Mouse (Mus musculus) intestine, embryonic 14.5 days (tissue): ENCODE results near the gene Gripap1. TPM values are rescaled to one million over a fixed set of nuclear protein-coding genes. Genes with fewer than 3 reads are reported as not detected.
"Not testable (repeated sequence)": the region's sequence is repeated elsewhere in the genome, so short reads cannot be mapped to it uniquely, and the experiment has no call there.

Experiments used
- ATAC-seq: fragments of 200-750 bp; cut with Nextera tagmentation; replicated peaks from 2 replicates; pipeline ENCODE4 v1.8.0; 2017; ENCODE audit warnings: low read depth, moderate number of reproducible peaks, moderate TSS enrichment, moderate library complexity; ENCODE audit not compliant: low FRiP score, low TSS enrichment
- DNase-seq: peaks from one replicate; pipeline ENCODE4 v3.0.0-alpha.2; 2018; ENCODE audit warnings: low spot score
- H3K27ac ChIP-seq: fragments of 300-500 bp; sonication (generic); 2 replicates; pipeline ENCODE4 v1.5.1; 2014; ENCODE audit warnings: low read depth, mild to moderate bottlenecking, control low read depth
- H3K27me3 ChIP-seq: fragments of 300-500 bp; sonication (generic); replicated peaks from 2 replicates; pipeline ENCODE4 v1.6.1; 2014; ENCODE audit warnings: low read length, control low read depth; ENCODE audit not compliant: control insufficient read depth, insufficient read depth
- H3K36me3 ChIP-seq: fragments of 300-500 bp; sonication (generic); 2 replicates; pipeline ENCODE4 v1.6.1; 2014; ENCODE audit warnings: low read length, control low read depth; ENCODE audit not compliant: control insufficient read depth, insufficient read depth
- H3K4me1 ChIP-seq: fragments of 300-500 bp; sonication (generic); replicated peaks from 2 replicates; pipeline ENCODE4 v1.6.1; 2014; ENCODE audit warnings: low read length, control low read depth, mixed read lengths; ENCODE audit not compliant: control insufficient read depth, insufficient read depth
- H3K4me2 ChIP-seq: fragments of 300-500 bp; sonication (generic); 2 replicates; pipeline ENCODE4 v1.6.1; 2014; ENCODE audit warnings: low read length
- H3K4me3 ChIP-seq: fragments of 300-500 bp; sonication (generic); 2 replicates; pipeline ENCODE4 v1.5.1; 2014; ENCODE audit warnings: low read depth, low read length, control low read depth, mixed read lengths
- H3K9ac ChIP-seq: fragments of 300-500 bp; sonication (generic); 2 replicates; pipeline ENCODE4 v1.6.1; 2014; ENCODE audit warnings: mild to moderate bottlenecking, low read length
- H3K9me3 ChIP-seq: fragments of 300-500 bp; sonication (generic); 2 replicates; pipeline ENCODE4 v1.6.1; 2016; ENCODE audit warnings: low read length, control low read depth; ENCODE audit not compliant: control insufficient read depth
- WGBS: fragments of 180-500 bp; shearing (Covaris S2); extraction: QIAGEN DNeasy Blood & Tissue Kit; methylation state at CpG from one replicate; pipeline ENCODE4 v1.1.7; 2014; 5-methylcytosine and 5-hydroxymethylcytosine counted together
- polyA plus RNA-seq: library from polyadenylated mRNA; unstranded; fragments of >200 nt; fragmentation: Nextera tagmentation; extraction: Ambion mirVana; gene quantifications from 2 replicates; pipeline ENCODE4 v1.2.1, GENCODE M21; 2014

The Gripap1 gene
- polyA plus RNA-seq: 31.3 and 35.8 TPM in 2 replicates

DNA sequence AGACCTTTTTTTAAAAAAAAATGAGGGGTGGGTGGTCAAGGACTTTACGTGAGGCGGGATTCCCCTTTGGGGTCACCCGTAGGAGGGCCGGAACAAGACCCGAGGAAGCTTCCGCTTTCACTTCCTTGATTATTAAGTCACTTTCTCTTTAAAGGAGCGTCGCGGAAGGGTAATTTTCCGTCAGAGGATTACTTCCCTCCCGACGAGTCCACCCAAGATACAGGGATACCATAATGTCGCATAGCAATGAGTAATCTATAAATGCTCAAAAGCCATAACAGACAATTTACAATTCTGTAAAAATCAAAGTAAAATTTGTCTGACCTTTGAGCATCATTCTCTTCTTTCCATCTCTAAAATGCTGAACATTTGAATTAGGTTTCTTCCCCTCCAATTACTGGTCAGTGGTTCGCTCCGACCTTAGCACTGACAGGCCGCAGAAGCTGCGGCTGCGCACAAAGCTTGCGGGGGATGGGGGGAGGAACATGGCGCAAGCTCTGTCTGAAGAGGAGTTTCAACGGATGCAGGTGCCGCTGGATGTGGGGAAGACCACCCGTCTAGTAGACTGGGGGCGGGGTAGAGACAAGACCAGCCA lies at the start of gene Gripap1:
Gene Gripap1, plus strand, starts transcription at position 224 of the 595 bp plus-strand sequence.
- Histone ChIP-seq H3K36me3 (no peaks in the 10 kb centered on the region), H3K4me3 (peak within 1 kb of the TSS; percentile 54), H3K9ac (peak within 1 kb of the TSS; percentile 48), H3K27ac (peak within 1 kb of the TSS; percentile 47; the same call in 1 of the 2 replicates), H3K27me3 (no peaks in the 10 kb centered on the region), H3K4me2 (peak within 1 kb of the TSS; percentile 61), H3K4me1 (peaks cover 6% of the 10 kb centered on the region; the same call in 1 of the 2 replicates), H3K9me3 (no peaks in the 10 kb centered on the region)
- 10% methylated on average over 24 of the region's 24 CpGs for WGBS
- DNase-seq: peak; percentile 65
- peak; percentile 81 for ATAC-seq

DNA sequence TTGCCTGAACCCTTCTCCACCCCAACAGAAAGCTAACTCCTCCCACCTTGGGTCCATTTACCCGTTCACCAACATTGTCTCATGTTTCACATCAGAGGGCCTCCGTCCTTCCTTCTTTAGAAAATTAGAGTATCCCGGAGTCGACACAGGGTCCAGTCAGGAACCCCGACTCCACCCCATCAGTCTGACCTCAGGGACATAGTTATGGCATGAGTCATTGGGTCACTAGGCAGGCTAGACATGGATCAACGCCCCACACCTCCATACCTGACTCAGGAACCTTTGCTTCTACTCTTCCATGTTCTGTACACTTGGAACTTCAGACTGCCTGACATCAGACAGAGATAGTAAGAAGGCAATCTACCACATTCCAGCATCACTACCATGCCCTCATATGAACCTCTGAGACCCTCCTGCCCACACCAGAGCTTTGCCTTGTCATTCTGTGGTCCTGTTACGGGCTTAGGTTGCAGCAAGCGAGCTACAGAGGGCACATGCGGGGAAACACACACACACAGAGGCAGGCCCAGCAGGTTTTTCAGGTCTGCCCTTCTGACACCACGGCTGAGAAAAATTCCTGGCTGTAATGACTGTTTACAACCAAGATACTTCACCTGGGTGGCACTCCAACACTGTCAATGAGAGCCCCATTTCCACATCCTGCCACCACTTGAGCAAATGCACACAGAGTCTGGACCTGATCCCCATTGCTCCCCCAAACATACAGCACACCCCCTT lies 49.3 kb upstream of the Gripap1 start:
- DNase-seq (no peak), ATAC-seq (peak; percentile 73)
- WGBS: 39% methylated on average over 10 of the region's 10 CpGs
- H3K4me1 ChIP-seq: no peaks in the 10 kb centered on the region
- no peak overlapping the region for H3K9ac ChIP-seq
- H3K36me3 ChIP-seq: 0 out of 2 replicates have a peak, but pooled peaks cover 11% of the 10 kb centered on the region
- no peak overlapping the region for H3K4me3 ChIP-seq
- H3K27me3 ChIP-seq: no peaks in the 10 kb centered on the region
- no peak overlapping the region for H3K27ac ChIP-seq
- peak overlapping the region; percentile 13 for H3K4me2 ChIP-seq
- no peaks in the 10 kb centered on the region for H3K9me3 ChIP-seq

DNA sequence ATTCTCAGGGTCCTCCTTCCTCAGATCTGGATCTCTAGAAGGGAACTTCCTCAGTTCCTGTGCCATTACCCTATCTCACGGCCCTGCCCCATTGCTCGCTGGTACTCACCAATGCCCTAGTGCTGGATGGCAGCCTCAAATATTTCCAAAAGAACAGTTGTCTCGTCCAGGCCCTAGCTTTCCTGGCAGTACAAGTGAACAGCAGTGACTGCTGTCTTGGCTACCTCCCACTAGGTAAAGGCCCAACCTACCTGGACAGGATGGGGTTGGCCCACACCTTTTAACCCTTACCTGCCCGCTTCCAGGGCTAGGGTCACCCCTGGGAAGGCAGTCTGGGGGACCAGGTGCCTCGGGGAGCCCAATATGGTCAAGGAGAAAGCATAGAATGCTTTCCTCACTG lies 48.5 kb upstream of the Gripap1 start:
- H3K27ac ChIP-seq: no peak overlapping the region
- ATAC-seq: no peak

DNA sequence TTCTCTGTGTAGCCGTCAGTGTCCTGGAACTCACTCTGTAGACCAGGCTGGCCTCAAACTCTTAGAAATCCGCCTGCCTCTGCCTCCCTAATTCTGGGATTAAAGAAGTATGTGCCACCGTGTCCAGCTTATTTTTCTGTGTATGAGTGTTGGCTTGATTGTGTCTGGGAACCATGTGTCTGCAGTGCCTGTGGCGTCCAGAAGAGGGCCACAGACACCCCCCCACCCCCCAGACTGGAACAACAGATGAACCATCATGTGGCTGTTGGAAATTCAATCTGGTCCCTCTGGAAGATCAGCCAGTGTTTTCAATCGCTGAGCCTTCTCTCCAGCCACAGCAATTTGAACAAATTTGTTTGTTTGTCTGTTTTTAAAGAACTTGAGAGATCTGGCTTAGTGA lies 46.1 kb upstream of the Gripap1 start:
- WGBS: 56% methylated on average over 5 of the region's 5 CpGs
- no peak for DNase-seq

More for the DNA sequence above, 48.5 kb upstream of the Gripap1 start:
- WGBS: 64% methylated on average over 5 of the region's 5 CpGs
- DNase-seq: no peak
- Histone ChIP-seq H3K4me3 (no peak overlapping the region), H3K4me2 (no peak overlapping the region), H3K27me3 (no peaks in the 10 kb centered on the region), H3K9me3 (no peaks in the 10 kb centered on the region), H3K4me1 (no peaks in the 10 kb centered on the region), H3K9ac (no peak overlapping the region), H3K36me3 (0 out of 2 replicates have a peak, but pooled peaks cover 11% of the 10 kb centered on the region)

DNA sequence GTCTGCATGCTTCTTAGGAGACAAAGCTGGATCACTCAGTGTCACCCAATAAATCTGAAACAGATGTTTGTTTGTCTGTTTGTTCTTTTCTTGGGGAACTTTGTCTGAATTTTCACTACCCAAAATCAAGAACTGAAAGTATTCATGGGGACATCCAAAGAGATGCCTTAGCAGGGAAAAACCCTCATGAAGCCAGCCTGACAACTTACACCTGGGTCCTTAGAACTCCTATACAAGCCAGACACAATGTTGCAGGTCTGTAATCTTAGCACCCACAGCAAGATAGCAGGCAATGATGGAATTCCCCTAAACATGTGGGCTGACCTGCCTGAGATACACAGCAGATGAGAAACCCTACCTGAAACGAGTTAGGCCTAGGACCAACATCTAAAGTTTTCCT lies 44.6 kb upstream of the Gripap1 start:
- Histone ChIP-seq H3K27ac (no peak overlapping the region), H3K36me3 (no peaks in the 10 kb centered on the region), H3K27me3 (no peaks in the 10 kb centered on the region), H3K4me1 (no peaks in the 10 kb centered on the region), H3K4me2 (no peak overlapping the region), H3K4me3 (no peak overlapping the region), H3K9me3 (no peaks in the 10 kb centered on the region), H3K9ac (no peak overlapping the region)
- DNase-seq: no peak
- 47% methylated on average over 1 of the region's 1 CpGs for WGBS
- ATAC-seq: no peak

More for the DNA sequence above, 46.1 kb upstream of the Gripap1 start:
- no peak overlapping the region for H3K4me3 ChIP-seq
- no peak overlapping the region for H3K4me2 ChIP-seq
- H3K9ac ChIP-seq: no peak overlapping the region
- H3K27ac ChIP-seq: no peak overlapping the region
- H3K9me3 ChIP-seq: no peaks in the 10 kb centered on the region
- H3K36me3 ChIP-seq: no peaks in the 10 kb centered on the region
- H3K27me3 ChIP-seq: no peaks in the 10 kb centered on the region
- no peaks in the 10 kb centered on the region for H3K4me1 ChIP-seq
- ATAC-seq: no peak

DNA sequence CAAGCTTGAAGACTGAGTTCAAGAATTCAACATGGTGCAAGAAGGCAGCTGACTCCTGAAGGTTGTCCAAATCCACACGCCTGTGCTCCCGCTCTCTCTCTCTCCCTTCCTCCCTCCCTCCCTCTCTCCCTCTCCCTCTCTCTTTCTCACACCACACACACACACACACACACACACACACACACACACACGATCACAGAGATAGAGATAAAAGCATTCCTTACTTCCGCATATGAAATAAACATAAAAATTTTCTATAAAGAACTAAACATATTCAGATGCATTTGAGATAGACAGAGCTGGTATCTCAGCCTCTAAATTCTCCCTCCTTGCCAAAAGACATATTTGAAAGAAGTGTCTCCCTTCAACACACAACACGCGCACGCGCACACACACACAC lies 44.1 kb upstream of the Gripap1 start:
- WGBS: 84% methylated on average over 8 of the region's 8 CpGs
- Histone ChIP-seq H3K4me2 (no peak overlapping the region), H3K27ac (no peak overlapping the region), H3K9ac (no peak overlapping the region), H3K27me3 (no peaks in the 10 kb centered on the region), H3K4me3 (no peak overlapping the region), H3K36me3 (no peaks in the 10 kb centered on the region), H3K9me3 (no peaks in the 10 kb centered on the region), H3K4me1 (no peaks in the 10 kb centered on the region)
- no peak for ATAC-seq
- no peak for DNase-seq

DNA sequence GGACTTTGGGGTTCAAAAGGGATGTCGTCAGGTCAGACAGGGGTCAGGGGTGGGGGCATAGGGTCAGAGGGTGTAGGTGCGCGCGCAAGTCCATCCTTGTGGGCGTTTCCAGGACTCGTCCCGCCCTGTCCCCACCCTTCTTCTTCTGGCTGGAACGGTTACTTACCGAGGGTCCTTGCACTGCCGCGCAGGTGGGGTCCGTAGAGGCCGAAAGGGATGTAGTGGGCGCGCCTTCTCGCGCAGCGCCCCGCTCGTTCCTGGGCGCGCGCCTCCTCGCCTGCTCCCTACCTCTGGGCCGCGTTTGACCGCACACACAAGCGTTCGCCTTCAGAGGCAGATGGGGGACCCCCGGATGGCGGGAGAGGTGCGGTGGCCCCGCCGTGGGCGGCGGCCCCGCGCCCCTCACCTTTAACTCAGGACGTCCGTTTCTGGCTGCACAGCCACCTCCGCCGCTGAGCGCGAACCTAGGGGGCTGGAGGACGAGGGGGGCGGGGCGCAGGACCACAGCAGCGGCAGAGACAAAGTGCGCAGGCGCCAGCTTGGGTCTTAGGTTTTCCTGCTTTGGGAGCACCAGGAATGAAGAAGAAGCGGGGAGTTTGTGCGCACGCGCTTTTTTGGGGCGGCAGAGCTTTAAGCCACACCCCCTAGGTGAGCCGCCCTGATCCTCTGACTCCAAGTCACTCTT lies 39.0 kb upstream of the Gripap1 start, which contains the start of gene Ccdc120:
Gene Ccdc120, minus strand, starts transcription at position 474 of the 685 bp plus-strand sequence.
- Histone ChIP-seq H3K27me3 (no peaks in the 10 kb centered on the region), H3K9me3 (no peaks in the 10 kb centered on the region), H3K36me3 (no peaks in the 10 kb centered on the region), H3K4me3 (peak within 1 kb of the TSS; percentile 54), H3K4me1 (no peaks in the 10 kb centered on the region), H3K4me2 (peak within 1 kb of the TSS; percentile 48), H3K27ac (no peak within 1 kb of the TSS), H3K9ac (peak within 1 kb of the TSS; percentile 45)
- DNase-seq (peak; percentile 73), ATAC-seq (peak; percentile 85)
- WGBS: 9% methylated on average over 49 of the region's 56 CpGs

DNA sequence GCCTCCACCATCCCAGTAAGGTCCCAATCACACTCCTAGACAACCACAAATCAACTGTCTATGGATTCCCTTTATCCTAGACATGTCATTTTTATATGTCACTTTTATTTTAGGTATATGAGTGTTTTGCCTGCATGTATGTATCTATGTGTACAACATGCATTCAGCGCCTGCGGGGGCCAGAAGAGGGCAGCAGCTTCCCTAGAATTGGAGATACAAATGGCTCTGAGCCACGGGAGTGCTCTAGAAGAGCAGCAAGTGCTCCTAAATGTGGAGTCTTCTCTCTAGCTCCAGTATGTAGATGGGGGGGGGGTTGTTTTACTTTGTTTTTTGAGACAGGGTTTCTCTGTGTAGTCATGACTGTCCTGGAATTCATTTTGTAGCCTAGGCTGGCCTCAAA lies 35.9 kb upstream of the Gripap1 start:
- H3K9me3 ChIP-seq, H3K27me3 ChIP-seq, DNase-seq, H3K4me1 ChIP-seq, H3K27ac ChIP-seq, H3K36me3 ChIP-seq, H3K4me2 ChIP-seq, H3K9ac ChIP-seq, H3K4me3 ChIP-seq, ATAC-seq: not testable (repeated sequence)
- WGBS: 15% methylated on average over 3 of the region's 3 CpGs
